Mouse (Mus musculus): ENCODE results near the gene Gm14685. TPM values are rescaled to one million over a fixed set of nuclear protein-coding genes. Genes with fewer than 3 reads are reported as not detected.
"Not testable (repeated sequence)": the region's sequence is repeated elsewhere in the genome, so short reads cannot be mapped to it uniquely, and the experiment has no call there.

The Gm14685 gene
- polyA plus RNA-seq (2016; fragmentation: Nextera tagmentation; extraction: Ambion mirVana): 0.31 TPM in 1 of 2 replicates, not detected in the other

DNA sequence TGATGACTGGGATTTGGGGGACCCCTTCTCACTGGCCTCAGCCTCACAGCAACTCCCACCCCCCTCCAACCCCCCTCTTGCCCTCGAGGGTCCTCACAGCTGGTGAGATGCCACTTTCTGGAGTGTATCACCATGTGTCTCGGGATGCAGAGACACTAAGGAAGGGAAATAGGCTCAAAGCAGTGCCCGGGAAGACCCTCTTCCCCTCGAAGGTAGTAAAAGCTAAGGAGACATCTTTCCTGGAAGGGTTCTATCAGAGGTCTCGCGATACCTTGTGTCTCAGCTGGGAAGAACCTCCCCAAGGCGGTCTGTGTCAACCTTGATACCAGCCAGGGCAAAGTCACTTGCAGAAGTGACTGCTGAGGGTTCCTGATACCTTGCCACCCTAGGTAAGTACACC, at the start of gene Gm14685:
Gene Gm14685, plus strand, starts transcription at position 301 of the 400 bp plus-strand sequence.
- not testable (repeated sequence) for H3K9ac ChIP-seq, H3K27ac ChIP-seq
- no CpG with 5 or more reads among the region's 7 CpGs for WGBS

DNA sequence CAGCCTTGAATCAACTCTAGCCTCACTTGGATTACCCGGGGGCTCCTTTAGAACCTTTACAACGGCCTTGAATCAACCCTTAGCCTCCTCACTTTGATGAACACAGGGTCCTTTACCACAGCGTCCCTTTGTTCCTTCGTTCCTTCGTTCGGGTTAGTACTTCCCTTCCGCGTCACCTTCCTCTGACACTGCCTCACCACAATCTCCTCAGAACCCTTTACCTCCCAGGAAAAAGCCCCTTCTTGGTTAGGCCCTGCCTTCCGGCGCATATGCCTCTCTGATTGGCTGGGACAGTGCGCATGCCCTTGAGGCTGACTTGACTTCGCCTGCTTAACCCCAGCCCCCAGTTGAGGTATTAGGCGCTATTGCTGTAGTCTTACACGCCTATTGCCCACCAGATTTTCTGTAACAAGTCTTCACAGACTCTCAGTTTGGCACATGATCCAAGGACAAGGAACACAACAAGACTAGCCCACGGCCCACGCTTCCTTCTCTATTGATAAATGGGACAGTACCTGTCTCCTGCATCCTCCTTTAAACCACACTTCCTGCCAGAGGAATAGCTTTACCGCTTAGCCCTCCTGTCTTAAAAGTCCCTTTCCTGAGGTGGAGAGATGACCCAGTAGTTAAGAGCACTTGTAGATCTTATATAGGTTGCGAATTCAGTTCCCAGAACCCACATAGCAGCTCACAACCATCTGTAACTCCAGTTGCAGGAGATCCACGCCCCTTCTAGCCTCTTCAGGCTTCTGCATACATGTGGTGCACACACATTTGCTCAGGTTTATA, 34.4 kb upstream of the Gm14685 start, which contains the start of gene Xlr4a:
Gene Xlr4a, minus strand, starts transcription at position 212 of the 789 bp plus-strand sequence.
- WGBS: 82% methylated on average over 19 of the region's 19 CpGs
- not testable (repeated sequence) for H3K27me3 ChIP-seq; H3K9me3 ChIP-seq; H3K36me3 ChIP-seq (replicated peaks); H3K27ac ChIP-seq; H3K9ac ChIP-seq; H3K4me2 ChIP-seq; H3K4me3 ChIP-seq (replicated peaks); ATAC-seq (ENCODE audit: low FRiP score); H3K4me1 ChIP-seq

More for the DNA sequence above, at the start of gene Gm14685:
- not testable (repeated sequence) for H3K36me3 ChIP-seq (replicated peaks); ATAC-seq (ENCODE audit: low FRiP score); H3K4me2 ChIP-seq; H3K9me3 ChIP-seq; H3K27me3 ChIP-seq; H3K4me1 ChIP-seq; H3K4me3 ChIP-seq (replicated peaks)

DNA sequence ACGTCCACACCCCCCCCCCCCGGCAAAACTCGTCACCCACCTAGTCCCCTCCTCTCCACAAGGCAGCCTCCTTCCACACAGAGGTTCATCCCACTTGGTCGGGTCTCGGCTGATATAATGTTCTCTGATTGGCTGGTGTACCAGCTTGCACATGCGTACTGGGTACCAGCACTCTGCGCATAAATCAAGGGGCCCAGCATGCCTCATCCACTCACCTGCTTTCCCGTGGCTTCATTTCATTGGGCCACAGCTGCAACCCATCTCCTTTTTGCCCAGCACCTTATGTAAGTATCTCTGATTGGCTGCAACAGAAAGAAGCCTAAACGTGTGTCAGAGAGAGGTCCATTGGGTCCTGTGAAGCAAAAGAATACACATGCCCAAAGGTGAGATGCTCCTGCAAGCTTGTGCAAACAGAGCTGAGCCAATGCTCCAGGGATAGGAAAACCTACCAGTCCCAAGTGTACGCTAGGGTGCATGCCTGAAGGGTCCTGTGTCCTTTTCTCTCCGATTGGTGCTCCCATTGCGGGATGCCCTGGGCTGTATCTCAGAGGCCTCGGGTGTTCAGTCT, 19.8 kb upstream of the Gm14685 start, which contains the start of gene Xlr3a:
Gene Xlr3a, minus strand, starts transcription at position 155 of the 568 bp plus-strand sequence.
- H3K27ac ChIP-seq; H3K4me1 ChIP-seq; H3K27me3 ChIP-seq; H3K4me3 ChIP-seq (replicated peaks); H3K9ac ChIP-seq; H3K9me3 ChIP-seq; H3K36me3 ChIP-seq (replicated peaks); H3K4me2 ChIP-seq; ATAC-seq (ENCODE audit: low FRiP score): not testable (repeated sequence)
- WGBS: 81% methylated on average over 12 of the region's 13 CpGs

DNA sequence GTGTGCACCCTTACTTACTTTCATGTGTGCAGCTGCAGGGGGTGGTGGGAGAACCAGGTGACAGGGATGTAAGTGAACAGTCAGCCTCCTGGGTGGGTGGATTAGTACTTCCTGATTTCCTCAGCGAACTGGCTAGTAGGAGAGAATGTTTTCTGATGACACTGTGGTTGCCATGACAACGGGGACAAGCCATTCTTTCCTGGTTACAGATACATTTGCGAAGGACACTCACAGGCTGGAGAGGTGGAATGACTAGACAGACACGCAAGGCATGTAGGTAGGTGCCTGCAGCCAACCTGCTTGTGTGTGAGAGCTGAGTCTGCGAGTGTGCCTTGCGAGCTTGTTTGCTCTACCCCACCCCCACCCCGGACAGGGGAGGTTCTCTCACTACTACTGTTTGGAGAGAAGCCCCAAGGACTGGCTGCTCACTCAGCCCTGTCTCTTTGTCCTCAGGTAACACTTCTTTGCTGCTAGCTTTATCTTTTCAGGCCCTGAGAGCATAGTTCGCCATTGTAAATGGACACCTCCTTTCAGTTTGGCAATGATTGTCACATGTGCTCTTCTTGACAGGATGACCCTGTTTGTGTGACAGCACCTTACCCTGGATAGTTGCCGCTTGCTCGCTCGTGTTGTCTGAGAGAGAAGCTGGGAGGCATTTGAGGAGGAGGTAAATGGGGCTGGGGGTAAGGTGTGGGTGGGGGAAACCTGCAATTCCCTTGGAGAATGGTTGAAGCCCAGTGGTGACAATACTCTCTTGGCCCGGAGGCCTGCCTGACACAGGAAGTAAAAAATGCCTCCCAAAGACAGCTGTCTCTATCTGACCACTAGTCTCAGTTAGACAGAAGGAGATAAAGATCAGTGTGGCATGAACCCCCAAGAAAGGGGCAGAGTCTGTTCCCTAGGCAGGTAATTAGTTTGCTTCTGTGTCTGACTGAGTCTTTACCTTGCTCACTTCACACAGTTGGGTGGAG, 6.3 kb downstream of the Gm14685 start:
- not testable (repeated sequence) for H3K4me2 ChIP-seq; H3K27ac ChIP-seq; H3K36me3 ChIP-seq (replicated peaks); H3K4me3 ChIP-seq (replicated peaks); H3K9me3 ChIP-seq; H3K4me1 ChIP-seq; H3K27me3 ChIP-seq; H3K9ac ChIP-seq
- peak; percentile 57 for ATAC-seq (ENCODE audit: low FRiP score)
- no CpG with 5 or more reads among the region's 12 CpGs for WGBS

DNA sequence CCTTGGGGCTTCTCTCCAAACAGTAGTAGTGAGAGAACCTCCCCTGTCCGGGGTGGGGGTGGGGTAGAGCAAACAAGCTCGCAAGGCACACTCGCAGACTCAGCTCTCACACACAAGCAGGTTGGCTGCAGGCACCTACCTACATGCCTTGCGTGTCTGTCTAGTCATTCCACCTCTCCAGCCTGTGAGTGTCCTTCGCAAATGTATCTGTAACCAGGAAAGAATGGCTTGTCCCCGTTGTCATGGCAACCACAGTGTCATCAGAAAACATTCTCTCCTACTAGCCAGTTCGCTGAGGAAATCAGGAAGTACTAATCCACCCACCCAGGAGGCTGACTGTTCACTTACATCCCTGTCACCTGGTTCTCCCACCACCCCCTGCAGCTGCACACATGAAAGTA, 26.4 kb downstream of the Gm14685 start:
- not testable (repeated sequence) for H3K4me1 ChIP-seq; H3K4me3 ChIP-seq (replicated peaks); H3K27me3 ChIP-seq; H3K27ac ChIP-seq; H3K36me3 ChIP-seq (replicated peaks); H3K4me2 ChIP-seq; H3K9ac ChIP-seq; H3K9me3 ChIP-seq
- WGBS: no CpG with 5 or more reads among the region's 7 CpGs
- peak; percentile 60; the same call in 1 of the 2 replicates for ATAC-seq (ENCODE audit: low FRiP score)

DNA sequence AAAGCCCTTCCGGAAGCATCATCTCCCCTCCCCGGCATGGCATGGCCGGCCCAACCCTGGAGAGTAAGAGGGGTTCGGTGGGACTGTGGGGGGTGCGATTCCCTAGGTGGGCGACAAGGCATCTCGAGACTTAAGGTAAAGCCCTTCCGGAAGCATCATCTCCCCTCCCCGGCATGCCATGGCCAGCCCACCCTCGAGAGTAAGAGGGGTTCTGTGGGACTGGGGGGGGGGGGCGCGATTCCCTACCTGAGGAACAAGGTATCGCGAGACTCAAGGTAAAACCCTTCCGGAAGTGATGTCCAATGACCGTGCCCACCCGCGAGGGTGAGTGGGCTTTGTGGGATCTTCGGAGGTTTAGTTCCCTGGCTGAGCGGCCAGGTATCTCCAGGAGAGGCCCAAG, 31.6 kb downstream of the Gm14685 start, which contains the start of gene Xlr5b:
Gene Xlr5b, plus strand, starts transcription at position 301 of the 400 bp plus-strand sequence.
- not testable (repeated sequence) for H3K9ac ChIP-seq; H3K4me1 ChIP-seq; H3K27me3 ChIP-seq; H3K36me3 ChIP-seq (replicated peaks); H3K27ac ChIP-seq; H3K4me3 ChIP-seq (replicated peaks); H3K9me3 ChIP-seq; ATAC-seq (ENCODE audit: low FRiP score); H3K4me2 ChIP-seq
- WGBS: no CpG with 5 or more reads among the region's 20 CpGs

DNA sequence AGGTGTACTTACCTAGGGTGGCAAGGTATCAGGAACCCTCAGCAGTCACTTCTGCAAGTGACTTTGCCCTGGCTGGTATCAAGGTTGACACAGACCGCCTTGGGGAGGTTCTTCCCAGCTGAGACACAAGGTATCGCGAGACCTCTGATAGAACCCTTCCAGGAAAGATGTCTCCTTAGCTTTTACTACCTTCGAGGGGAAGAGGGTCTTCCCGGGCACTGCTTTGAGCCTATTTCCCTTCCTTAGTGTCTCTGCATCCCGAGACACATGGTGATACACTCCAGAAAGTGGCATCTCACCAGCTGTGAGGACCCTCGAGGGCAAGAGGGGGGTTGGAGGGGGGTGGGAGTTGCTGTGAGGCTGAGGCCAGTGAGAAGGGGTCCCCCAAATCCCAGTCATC, 32.5 kb downstream of the Gm14685 start, which contains the start of gene DXBay18:
Gene DXBay18, minus strand, starts transcription at position 101 of the 400 bp plus-strand sequence.
- ATAC-seq (ENCODE audit: low FRiP score); H3K4me2 ChIP-seq; H3K36me3 ChIP-seq (replicated peaks); H3K27ac ChIP-seq; H3K27me3 ChIP-seq; H3K9ac ChIP-seq; H3K4me3 ChIP-seq (replicated peaks); H3K9me3 ChIP-seq; H3K4me1 ChIP-seq: not testable (repeated sequence)
- no CpG with 5 or more reads among the region's 7 CpGs for WGBS

DNA sequence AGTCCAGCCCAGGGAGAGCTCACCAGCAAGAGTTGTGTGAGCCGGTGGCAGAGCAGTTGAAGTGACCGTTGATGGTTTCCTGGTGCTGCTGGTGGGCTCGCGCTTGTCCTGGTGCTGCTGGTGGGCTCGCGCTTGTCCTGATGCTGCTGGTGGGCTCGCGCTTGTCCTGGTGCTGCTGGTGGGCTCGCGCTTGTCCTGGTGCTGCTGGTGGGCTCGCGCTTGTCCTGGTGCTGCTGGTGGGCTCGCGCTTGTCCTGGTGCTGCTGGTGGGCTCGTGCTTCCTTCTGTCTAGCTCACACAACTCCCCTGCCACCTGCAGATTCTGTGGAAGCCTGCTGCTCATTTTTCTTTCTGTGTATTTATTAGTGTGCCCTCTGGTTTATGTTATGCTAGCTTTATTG, 60.0 kb downstream of the Gm14685 start, which contains the start of gene Spin2d:
Gene Spin2d, minus strand, starts transcription at position 101 of the 400 bp plus-strand sequence.
- not testable (repeated sequence) for ATAC-seq (ENCODE audit: low FRiP score)

More for the DNA sequence above, 60.0 kb downstream of the Gm14685 start, which contains the start of gene Spin2d:
- not testable (repeated sequence) for H3K9ac ChIP-seq; H3K9me3 ChIP-seq; H3K4me3 ChIP-seq (replicated peaks); H3K27me3 ChIP-seq; H3K4me2 ChIP-seq; H3K27ac ChIP-seq; H3K36me3 ChIP-seq (replicated peaks); H3K4me1 ChIP-seq
- WGBS: 83% methylated on average over 5 of the region's 15 CpGs

Other genes with a start within 250 kb of the Gm14685 start
- 103 and 107 TPM in 2 replicates for gene Cetn2, start 198.6 kb upstream of the Gm14685 start, polyA plus RNA-seq (2016; fragmentation: Nextera tagmentation; extraction: Ambion mirVana)
- gene Nsdhl, start 198.5 kb upstream of the Gm14685 start, polyA plus RNA-seq (2016; fragmentation: Nextera tagmentation; extraction: Ambion mirVana): 35.2 and 36.8 TPM in 2 replicates
- gene Zfp185, start 129.7 kb upstream of the Gm14685 start, polyA plus RNA-seq (2016; fragmentation: Nextera tagmentation; extraction: Ambion mirVana): 2.4 and 3.3 TPM in 2 replicates
- gene Pnma5, start 79.9 kb upstream of the Gm14685 start, polyA plus RNA-seq (2016; fragmentation: Nextera tagmentation; extraction: Ambion mirVana): not detected in 2 replicates
- gene Pnma3, start 52.3 kb upstream of the Gm14685 start, polyA plus RNA-seq (2016; fragmentation: Nextera tagmentation; extraction: Ambion mirVana): 0.99 and 1.0 TPM in 2 replicates
- 0.18 and 0.72 TPM in 2 replicates for gene Xlr4a, start 34.6 kb upstream of the Gm14685 start, polyA plus RNA-seq (2016; fragmentation: Nextera tagmentation; extraction: Ambion mirVana)
- 2.7 and 3.3 TPM in 2 replicates for gene Xlr3a, start 20.0 kb upstream of the Gm14685 start, polyA plus RNA-seq (2016; fragmentation: Nextera tagmentation; extraction: Ambion mirVana)
- gene Xlr5b, start 31.7 kb downstream of the Gm14685 start, polyA plus RNA-seq (2016; fragmentation: Nextera tagmentation; extraction: Ambion mirVana): not detected in 2 replicates
- 0.45 TPM in 1 of 2 replicates, not detected in the other for gene DXBay18, start 32.4 kb downstream of the Gm14685 start, polyA plus RNA-seq (2016; fragmentation: Nextera tagmentation; extraction: Ambion mirVana)
- gene Spin2d, start 59.9 kb downstream of the Gm14685 start, polyA plus RNA-seq (2016; fragmentation: Nextera tagmentation; extraction: Ambion mirVana): not detected in 2 replicates
- 13.6 and 14.0 TPM in 2 replicates for gene Xlr3b, start 75.2 kb downstream of the Gm14685 start, polyA plus RNA-seq (2016; fragmentation: Nextera tagmentation; extraction: Ambion mirVana)
- 0.28 and 0.93 TPM in 2 replicates for gene Xlr4b, start 97.3 kb downstream of the Gm14685 start, polyA plus RNA-seq (2016; fragmentation: Nextera tagmentation; extraction: Ambion mirVana)
- gene F8a, start 111.2 kb downstream of the Gm14685 start, polyA plus RNA-seq (2016; fragmentation: Nextera tagmentation; extraction: Ambion mirVana): 20.5 and 22.5 TPM in 2 replicates
- 0.20 TPM in 1 of 2 replicates, not detected in the other for gene Xlr4c, start 126.1 kb downstream of the Gm14685 start, polyA plus RNA-seq (2016; fragmentation: Nextera tagmentation; extraction: Ambion mirVana)
- gene Xlr3c, start 148.3 kb downstream of the Gm14685 start, polyA plus RNA-seq (2016; fragmentation: Nextera tagmentation; extraction: Ambion mirVana): 0.23 TPM in 1 of 2 replicates, not detected in the other
- gene Xlr5a, start 175.9 kb downstream of the Gm14685 start, polyA plus RNA-seq (2016; fragmentation: Nextera tagmentation; extraction: Ambion mirVana): not detected in 2 replicates
- gene Xlr5c, start 175.9 kb downstream of the Gm14685 start, polyA plus RNA-seq (2016; fragmentation: Nextera tagmentation; extraction: Ambion mirVana): not detected in 2 replicates
- gene Gm45015, start 219.8 kb downstream of the Gm14685 start, polyA plus RNA-seq (2016; fragmentation: Nextera tagmentation; extraction: Ambion mirVana): not detected in 2 replicates
- gene Zfp275, start 225.6 kb downstream of the Gm14685 start, polyA plus RNA-seq (2016; fragmentation: Nextera tagmentation; extraction: Ambion mirVana): 20.7 and 22.1 TPM in 2 replicates

Data from forebrain, embryonic 12.5 days (tissue).